Mouse (Mus musculus) megakaryocyte-erythroid progenitor cell, adult 5 weeks (primary cell): Measurements from ENCODE around the gene Hic1. TPM values are rescaled to one million over a fixed set of nuclear protein-coding genes. Genes with fewer than 3 reads are reported as not detected.

ENCODE experiments used
- polyA plus RNA-seq: library from polyadenylated mRNA; stranded (reverse); fragments of >175 nt; gene quantifications from 2 replicates; pipeline ENCODE4 v1.2.3, GENCODE M21; 2012

Hic1 gene
- polyA plus RNA-seq: 1.1 and 2.2 TPM in 2 replicates

DNA sequence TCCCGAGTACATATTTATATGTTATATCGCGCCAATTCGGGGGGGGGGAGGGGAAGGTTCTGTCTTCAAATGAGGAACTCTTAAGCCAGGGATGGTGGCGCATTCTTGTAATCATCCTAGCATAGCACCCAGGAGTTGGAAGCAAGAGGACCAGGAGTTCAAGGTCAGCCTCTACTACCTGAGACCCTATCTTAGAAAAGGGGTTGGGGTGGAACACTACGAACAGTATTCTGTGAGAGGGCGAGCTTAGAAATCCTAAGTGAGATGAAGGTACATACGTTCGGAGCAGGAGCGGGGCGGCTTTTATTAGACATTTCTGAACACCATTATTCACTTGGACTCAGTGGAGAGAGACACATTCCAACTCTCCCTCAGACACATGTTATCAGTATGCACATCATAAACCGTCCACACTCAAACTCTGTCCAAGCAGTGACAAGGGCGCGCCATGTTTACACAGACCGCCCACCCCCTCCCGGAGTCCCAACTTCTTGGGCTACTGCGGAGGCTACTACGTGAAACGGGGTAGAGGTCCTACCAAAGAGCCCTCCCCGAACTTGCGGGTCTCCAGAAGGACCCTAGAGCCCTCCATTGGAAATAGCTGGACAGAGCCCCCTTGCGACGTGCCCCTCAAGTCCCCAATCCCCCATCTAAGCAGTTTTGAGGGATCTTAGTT, at the start of gene Hic1:
TSS of gene Hic1 (minus strand) at position 115 of the 676 bp plus-strand sequence.

DNA sequence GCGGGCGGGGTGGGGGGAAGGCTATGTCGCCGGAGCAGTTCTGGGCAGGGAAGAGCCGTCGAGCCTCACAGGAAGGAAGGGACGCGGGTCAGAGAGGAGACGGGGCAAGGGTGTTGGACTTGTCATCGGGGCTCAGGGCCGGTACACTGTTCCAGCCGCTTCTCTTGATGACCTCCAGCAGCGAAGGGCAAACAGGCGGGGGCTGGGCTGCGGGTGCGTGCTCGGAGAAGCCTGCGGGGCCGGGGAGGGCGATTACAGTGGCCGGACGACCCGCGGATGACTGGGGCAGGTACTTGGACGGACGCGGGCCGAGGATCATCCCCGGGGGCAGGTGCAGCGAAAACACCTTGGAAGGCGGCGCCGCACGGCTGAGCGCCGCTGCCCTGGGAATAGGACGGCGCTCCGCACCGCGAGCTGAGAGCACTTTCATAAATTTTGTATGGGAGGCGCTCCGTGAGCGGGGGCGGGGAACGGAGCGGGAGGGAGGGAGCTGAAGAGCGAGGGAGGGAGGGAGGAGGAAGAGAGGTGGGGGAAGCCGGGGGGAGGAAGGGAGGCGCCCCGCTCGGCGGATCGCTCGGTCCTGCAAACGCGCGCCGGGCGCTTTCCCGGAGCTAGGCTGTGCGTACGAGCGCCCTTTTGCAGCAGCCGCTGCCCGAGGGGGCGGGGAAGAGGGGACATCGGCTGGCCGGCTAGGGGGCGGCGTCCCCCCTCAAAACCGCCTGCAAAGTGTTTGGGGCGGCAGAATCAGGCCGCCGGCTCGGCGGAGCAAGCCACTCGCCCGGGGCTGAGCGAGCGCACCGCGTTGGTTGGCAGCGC, 24.1 kb upstream of the Hic1 start, which contains the start of gene Rtn4rl1:
TSS of gene Rtn4rl1 (plus strand) at position 528 of the 816 bp plus-strand sequence.

DNA sequence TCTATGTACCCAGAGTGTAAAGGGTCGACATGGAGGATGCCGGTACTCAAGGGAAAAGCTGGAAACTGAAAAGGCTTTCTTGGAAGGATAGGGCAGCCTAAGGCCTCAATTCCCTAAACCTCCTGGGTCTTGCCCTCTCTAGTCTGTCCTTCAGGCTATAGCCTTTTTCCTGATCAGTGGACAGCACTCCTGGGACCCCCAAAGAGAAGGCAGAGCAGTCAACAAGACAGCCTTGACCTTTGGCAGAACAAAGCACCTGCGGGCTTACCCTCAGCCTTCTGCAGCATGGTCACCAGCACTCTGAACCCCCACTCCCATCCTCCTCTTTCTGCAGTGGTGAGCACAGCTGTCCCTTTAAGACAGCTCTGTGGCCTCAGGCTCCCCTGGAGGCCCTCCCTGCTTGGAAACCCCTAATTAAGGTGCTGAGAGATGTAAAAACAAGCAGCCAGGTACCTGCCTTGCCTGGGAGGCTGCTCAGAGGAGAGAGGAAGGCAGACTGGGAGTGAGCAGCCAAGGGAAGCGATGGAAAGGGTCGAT, 21.7 kb upstream of the Hic1 start, which contains the start of gene Dph1:
TSS of gene Dph1 (minus strand) at position 337 of the 537 bp plus-strand sequence.

DNA sequence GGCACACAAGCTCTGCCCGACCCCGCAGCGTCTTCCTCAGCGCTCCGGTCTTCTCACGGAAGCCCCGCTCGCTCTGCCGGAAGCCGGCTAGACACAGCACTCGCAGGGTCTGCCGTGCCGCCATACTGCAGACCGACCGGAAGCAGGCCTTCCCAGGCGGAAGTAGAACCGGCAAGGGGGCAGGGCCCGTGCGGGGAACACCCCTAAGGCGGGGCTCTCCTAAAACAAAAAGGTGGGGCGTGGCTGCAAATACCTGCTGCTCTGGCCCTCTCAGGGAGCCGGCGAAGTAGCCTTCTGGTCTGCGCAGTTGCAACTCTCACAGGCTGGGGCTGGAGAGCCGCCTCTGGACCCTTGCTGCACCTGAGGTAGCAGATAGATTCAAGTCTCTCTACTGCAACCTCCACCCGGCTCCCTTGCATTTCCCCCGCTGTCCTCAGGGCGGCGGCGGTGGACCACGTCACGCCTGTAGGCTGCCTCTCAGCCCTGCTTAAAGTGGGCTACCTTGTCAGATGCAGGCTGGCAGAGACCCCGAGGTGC, 9.4 kb upstream of the Hic1 start, which contains the start of gene Ovca2:
TSS of gene Ovca2 (minus strand) at position 164 of the 537 bp plus-strand sequence.

Other genes with a start within 250 kb of the Hic1 start
- gene Smg6, start 243.7 kb downstream of the Hic1 start, polyA plus RNA-seq: 69.0 and 86.3 TPM in 2 replicates
- 2.2 TPM in 2 replicates for gene Srr, start 243.6 kb downstream of the Hic1 start, polyA plus RNA-seq
- 1.4 and 2.2 TPM in 2 replicates for gene Ovca2, start 9.3 kb upstream of the Hic1 start, polyA plus RNA-seq
- gene Dph1, start 21.7 kb upstream of the Hic1 start, polyA plus RNA-seq: 66.4 and 73.8 TPM in 2 replicates
- 0.83 and 0.88 TPM in 2 replicates for gene Rtn4rl1, start 24.3 kb upstream of the Hic1 start, polyA plus RNA-seq
- 63.7 and 70.6 TPM in 2 replicates for gene Rpa1, start 178.8 kb upstream of the Hic1 start, polyA plus RNA-seq
- 1.0 and 1.1 TPM in 2 replicates for gene Smyd4, start 178.9 kb upstream of the Hic1 start, polyA plus RNA-seq